Mouse (Mus musculus) kidney, adult 9 months (tissue): Measurements from ENCODE around the gene Teddm1a.
"Not testable (repeated sequence)": the region's sequence is repeated elsewhere in the genome, so short reads cannot be mapped to it uniquely, and the experiment has no call there.

Experiments used
- DNase-seq: peaks from one replicate; pipeline ENCODE4 v3.0.0; 2022

Teddm1a gene

GRCm38 (mm10) chr1:153891442-153891841, at the start of gene Teddm1a:
Gene Teddm1a (plus strand): TSS chr1:153891742.
- no peak for DNase-seq

GRCm38 (mm10) chr1:153842121-153842740, 49.3 kb upstream of the Teddm1a start:
- no peak for DNase-seq

DNA sequence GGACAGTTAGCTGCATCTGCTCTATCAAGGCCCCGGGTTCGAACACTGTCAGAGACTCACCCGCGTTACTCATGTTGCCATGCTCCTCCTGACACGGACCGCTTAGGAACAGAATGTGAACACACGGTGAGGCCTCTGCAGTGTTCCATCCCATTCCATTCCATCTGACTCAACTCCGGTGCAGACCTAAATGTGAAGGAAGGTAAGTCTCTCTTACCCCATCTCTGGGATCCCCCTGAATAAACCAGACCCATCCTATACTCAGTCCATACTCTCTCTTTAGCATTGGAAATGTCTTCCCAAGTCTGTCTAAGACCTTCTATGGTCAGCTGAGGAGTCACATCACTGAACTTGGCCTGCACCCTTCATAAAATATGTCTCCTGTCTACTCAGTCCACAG, 47.5 kb upstream of the Teddm1a start, which contains the start of gene Rgsl1:
TSS of gene Rgsl1 (minus strand) at position 101 of the 400 bp plus-strand sequence.
- no peak for DNase-seq

GRCm38 (mm10) chr1:153846420-153846819, 45.1 kb upstream of the Teddm1a start:
- no peak for DNase-seq

DNA sequence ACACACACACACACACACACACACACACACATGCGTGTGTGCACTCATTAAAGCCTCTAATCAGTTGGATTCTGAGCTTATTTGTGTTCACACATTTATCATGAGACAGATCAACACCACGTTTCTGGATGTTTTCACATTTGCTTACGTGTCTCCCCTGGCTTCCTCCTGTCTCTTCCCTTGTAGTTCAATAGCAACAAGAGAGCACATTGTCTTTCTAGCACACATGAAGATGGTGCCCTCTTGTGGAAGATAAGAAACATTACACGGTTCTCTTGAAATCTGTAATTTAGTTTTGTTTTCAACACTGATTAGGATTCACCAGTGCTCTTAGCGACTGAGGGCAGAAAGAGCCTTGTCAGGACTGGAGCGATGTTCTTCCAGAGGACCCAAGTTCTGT, 44.7 kb upstream of the Teddm1a start:
- DNase-seq, result peak; percentile 6

- DNase-seq, result not testable (repeated sequence)
Observed at GRCm38 (mm10) chr1:153852696-153853095, 38.8 kb upstream of the Teddm1a start.

DNA sequence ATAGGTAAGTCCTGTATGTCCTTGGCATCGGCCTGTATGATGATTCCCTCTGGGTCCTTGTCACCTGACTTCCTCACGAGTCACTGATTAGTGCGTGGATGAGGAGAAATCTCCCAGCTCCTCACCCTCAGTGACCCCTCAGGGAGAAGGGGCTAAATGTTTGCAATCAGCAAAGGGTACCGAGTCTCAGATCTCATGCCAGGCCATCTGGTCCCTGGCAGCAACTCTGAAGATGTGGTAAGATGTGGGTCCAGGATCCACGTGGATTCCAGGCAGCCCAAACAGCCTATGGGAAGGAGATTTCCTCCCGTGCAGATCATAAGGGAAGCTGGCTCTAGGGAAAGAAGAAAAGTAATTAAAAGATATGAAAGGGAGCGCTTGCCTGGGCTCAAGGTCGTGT, 35.6 kb upstream of the Teddm1a start:
- DNase-seq, result no peak

DNA sequence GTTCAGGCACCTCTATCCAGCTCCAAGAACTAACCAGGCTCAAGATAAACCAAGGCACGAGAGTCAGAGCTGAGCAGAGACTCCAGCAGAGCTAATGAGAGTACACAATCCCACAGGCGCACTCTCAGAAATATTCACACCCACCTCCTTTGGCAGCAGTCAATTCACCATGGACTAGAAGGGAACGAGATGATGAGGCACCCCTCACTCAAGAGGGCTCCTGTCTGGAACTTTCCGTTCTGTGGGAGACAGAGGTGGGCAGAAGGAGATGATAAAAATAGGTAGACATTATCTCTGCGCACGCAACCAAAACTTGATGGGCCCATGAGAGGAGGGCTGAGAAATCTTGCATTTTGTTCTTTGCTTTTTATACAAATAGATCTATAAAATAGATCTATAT, 17.5 kb upstream of the Teddm1a start, which contains the start of gene Teddm1b:
TSS of gene Teddm1b (plus strand) at position 301 of the 400 bp plus-strand sequence.
- DNase-seq, result no peak

- DNase-seq, result not testable (repeated sequence)
Observed at GRCm38 (mm10) chr1:153880391-153880790, 11.2 kb upstream of the Teddm1a start.

DNA sequence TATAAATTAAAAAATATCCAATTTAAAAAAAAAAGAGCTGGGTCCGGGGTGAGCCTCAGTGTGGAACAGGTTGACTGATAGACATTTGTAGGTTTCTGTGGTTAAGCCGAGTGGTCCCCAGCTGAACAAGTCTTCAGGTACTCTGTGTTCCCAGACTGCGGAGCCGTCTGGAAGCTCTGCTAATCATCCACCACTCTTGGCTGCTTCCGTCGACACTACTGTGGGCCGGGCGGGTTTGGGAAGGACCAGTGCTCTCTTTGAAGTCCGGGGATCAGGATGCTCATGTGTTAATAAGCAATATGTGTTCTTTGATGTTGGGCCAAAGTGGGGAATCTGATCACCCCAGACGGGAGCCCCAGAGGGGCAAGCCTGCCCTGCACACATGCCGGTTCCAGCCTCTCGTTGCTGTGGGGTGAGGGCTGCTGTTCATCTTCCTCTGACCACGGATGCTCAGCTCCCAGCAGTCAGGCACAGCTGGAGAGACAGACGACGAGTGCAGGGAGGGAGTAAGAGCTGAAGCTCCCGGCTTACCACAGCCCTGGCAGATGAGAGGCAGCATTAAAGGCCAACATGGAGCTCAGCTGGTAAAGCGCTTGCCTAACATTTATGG, 5.4 kb upstream of the Teddm1a start:
- DNase-seq, result no peak

- no peak for DNase-seq
Observed at GRCm38 (mm10) chr1:153890121-153890520, 1.4 kb upstream of the Teddm1a start.

GRCm38 (mm10) chr1:153893746-153894145, 2.2 kb downstream of the Teddm1a start:
- DNase-seq, result no peak

GRCm38 (mm10) chr1:153894201-153894893, 2.8 kb downstream of the Teddm1a start:
- DNase-seq, result no peak

DNA sequence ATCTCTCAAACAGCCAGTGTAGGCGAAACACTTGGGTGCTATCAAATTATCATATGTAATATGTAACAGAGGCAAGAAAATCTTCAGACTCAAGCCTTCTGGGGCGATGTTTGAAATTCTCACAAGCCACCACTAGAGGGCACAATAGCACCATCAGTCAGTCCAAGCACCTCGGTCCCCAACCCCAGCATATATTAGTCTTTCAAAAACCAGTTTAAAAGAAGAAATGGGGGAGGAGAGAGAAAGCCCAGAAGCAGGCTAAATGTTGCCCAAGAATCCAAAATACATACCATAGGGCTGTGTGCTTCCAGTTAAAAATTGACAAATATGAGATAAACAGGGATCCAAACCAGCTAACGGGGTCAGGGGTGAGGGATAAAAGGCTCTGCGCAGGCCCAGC, 3.4 kb downstream of the Teddm1a start:
- DNase-seq, result peak; percentile 80

GRCm38 (mm10) chr1:153897196-153897595, 5.7 kb downstream of the Teddm1a start:
- DNase-seq, result no peak

DNA sequence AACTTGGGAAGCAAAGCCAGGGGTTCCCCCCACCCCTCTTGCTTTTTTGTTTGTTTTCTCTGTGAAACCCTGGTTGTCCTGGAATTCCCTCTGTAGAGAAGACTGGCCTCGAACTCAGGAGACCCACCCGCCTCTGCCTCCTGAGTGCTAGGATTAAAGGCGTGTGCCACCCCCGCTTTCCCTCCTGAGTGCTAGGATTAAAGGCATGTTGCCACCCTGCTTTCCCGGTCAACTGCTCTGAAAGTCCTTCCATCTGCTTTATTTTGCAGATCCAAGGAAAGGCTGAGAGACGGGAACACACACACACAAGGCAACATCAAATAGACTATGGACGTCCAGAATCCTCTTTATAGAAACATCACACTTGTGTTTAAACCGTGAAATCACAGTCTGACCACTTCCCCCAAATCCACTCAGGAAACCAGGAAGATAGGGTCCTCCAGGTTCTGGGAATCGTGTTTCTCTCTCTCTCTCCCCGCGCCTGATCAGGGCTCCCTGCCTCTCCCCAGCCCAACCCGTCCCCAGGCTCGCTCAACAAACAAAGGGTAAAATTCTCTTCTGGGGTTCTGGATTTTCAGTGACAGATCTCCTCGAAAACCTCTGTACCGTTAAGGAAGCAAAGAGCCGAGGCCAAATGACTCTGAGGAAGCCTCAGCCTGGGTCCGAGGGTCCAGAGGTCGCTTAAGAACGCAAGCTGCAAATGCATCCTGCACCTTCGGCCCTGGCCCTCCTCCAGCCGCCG, 7.6 kb downstream of the Teddm1a start:
- DNase-seq, result no peak

DNA sequence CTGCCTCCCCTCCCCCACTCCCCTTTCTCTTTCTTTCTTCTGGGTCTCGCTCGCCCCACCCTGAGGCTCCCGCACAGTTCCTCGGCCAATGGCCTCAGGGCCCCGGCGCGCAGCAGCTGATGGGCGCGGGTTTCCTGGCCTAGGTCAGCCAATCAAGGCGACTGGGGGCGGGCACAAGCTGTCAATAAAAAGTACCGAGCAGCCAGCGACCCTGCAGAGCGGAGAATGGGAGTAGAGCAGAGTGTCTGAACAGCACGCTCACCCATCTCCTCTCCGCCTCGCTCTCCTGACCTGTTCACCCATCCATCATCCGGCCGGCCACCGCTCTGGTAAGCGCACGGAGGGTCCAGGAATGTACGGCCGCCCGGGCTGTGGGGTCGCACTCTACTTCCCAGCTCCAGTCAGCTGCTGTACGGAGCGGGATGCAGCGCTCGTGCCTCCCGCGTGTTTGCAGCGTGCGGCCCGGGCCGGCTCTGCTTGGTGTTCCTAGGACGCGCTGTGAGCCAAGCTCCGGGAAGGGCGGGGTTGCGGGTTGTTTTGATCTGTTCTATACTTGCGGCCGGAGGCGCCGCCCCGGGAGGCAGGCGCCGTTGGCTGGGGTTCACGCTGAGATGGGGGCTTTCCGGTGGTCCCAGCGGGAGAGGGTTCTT, 8.3 kb downstream of the Teddm1a start, which contains the start of the genes Glul and Teddm2:
TSS of gene Glul (plus strand) at position 214 of the 650 bp plus-strand sequence.
TSS of gene Teddm2 (minus strand) at position 498 of the 650 bp plus-strand sequence.
- peak; percentile 99 for DNase-seq

DNA sequence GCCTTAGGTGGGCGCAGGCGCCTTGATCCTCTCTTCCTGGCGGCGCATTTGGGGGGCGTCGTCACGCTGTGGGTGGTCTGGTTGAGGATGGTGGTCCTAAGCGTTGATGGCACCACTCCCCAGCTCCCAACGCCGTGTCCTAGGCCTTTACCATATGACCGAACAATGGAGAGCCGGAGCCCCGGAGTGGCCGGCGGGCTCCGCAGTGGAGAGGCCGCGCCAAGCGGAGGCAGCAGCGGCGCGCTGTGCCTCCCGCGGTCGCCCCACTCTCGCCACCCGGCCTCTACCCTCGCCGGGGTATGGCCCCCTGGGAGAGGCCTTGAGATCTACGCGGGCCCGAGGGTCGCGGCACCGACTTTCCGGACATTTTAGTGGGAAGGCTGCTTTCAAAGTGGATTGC, 8.8 kb downstream of the Teddm1a start:
- no peak for DNase-seq

- DNase-seq, result peak; percentile 78
Observed at GRCm38 (mm10) chr1:153900860-153901730, 9.6 kb downstream of the Teddm1a start.

GRCm38 (mm10) chr1:153903006-153903405, 11.5 kb downstream of the Teddm1a start:
- no peak for DNase-seq

GRCm38 (mm10) chr1:153904236-153904635, 12.7 kb downstream of the Teddm1a start:
- DNase-seq, result no peak
